Mouse (Mus musculus): ENCODE results near the gene Jdp2. TPM values are rescaled to one million over a fixed set of nuclear protein-coding genes. Genes with fewer than 3 reads are reported as not detected.

Jdp2 gene
- polyA plus RNA-seq, 1 experiment from 2014 or later: 0.24 TPM

GRCm38 (mm10) chr12:85594390-85594789 is 4.4 kb upstream of the Jdp2 start:
- no peaks in the 10 kb centered on the region for H3K36me3 ChIP-seq (ENCODE audit: control insufficient read depth, insufficient read depth, low read length)
- H3K9me3 ChIP-seq (replicated peaks; ENCODE audit: control insufficient read depth, low read length): no peaks in the 10 kb centered on the region
- ATAC-seq: no peak
- DNase-seq (ENCODE audit: low spot score): no peak
- H3K4me1 ChIP-seq (ENCODE audit: control insufficient read depth, insufficient read depth, low read length): no peaks in the 10 kb centered on the region
- no peak overlapping the region for H3K4me3 ChIP-seq (ENCODE audit: low read depth, low read length)
- no peak overlapping the region for H3K27ac ChIP-seq (ENCODE audit: low read depth, low read length)
- 0 out of 2 replicates have a peak, but pooled peaks cover 4% of the 10 kb centered on the region for H3K27me3 ChIP-seq (replicated peaks; ENCODE audit: control insufficient read depth, insufficient read depth, low read length)
- H3K4me2 ChIP-seq (ENCODE audit: low read length): no peak overlapping the region
- 91% methylated on average over 2 of the region's 2 CpGs for WGBS
- no peak overlapping the region for H3K9ac ChIP-seq (ENCODE audit: low read length)

- no peak for ATAC-seq
- H3K36me3 ChIP-seq (ENCODE audit: control insufficient read depth, insufficient read depth, low read length): no peaks in the 10 kb centered on the region
- peak overlapping the region; percentile 90 for H3K4me2 ChIP-seq (ENCODE audit: low read length)
- H3K27me3 ChIP-seq (replicated peaks; ENCODE audit: control insufficient read depth, insufficient read depth, low read length): 0 out of 2 replicates have a peak, but pooled peaks cover 4% of the 10 kb centered on the region
- WGBS: 56% methylated on average over 11 of the region's 11 CpGs
- H3K27ac ChIP-seq (ENCODE audit: low read depth, low read length): no peak overlapping the region
- no peak for DNase-seq (ENCODE audit: low spot score)
- peaks cover 6% of the 10 kb centered on the region; the same call in 1 of the 2 replicates for H3K4me1 ChIP-seq (ENCODE audit: control insufficient read depth, insufficient read depth, low read length)
- H3K9me3 ChIP-seq (replicated peaks; ENCODE audit: control insufficient read depth, low read length): no peaks in the 10 kb centered on the region
- peak overlapping the region; percentile 70 for H3K4me3 ChIP-seq (ENCODE audit: low read depth, low read length)
- H3K9ac ChIP-seq (ENCODE audit: low read length): peak overlapping the region; percentile 89
These were observed 774 bp upstream of the Jdp2 start for GRCm38 (mm10) chr12:85598053-85598452.

DNA sequence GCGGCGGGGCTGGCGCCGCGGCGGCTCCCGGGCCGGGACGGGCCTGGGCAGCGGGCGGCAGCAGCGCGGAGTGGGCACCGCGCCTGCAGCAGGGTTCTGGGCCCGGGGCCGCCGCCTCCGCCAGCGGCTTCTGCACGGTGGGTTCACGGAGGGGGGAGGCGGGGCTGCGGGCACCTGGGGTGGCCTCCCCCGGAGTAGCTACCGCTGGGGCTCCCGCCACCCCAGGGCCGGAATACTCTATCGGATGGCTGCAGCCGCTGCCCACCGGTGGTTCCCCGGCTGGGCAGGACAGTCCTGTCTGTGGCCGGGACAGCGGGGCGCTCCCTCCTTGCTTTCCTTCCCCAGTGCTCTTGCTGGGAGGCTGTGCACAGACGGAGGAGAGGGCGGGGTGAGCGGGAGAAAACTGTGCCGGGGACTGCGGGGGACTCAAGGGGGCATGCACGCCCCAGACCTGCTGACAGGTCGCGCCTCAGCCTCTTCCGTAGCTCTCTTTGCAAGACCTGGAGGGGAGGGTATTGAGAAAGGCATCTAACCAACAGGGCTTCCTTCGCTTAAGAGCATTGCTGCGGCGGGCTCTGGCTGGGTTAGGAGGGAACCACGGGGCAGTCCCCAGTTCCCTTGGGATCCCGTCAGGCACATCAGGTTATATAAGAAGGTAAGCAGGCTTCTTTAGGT is 788 bp downstream of the Jdp2 start:
- Histone ChIP-seq H3K4me2 (ENCODE audit: low read length) (peak overlapping the region; percentile 90), H3K27ac (ENCODE audit: low read depth, low read length) (peak overlapping the region; percentile 77), H3K9me3 (replicated peaks; ENCODE audit: control insufficient read depth, low read length) (no peaks in the 10 kb centered on the region), H3K4me3 (ENCODE audit: low read depth, low read length) (peak overlapping the region; percentile 70), H3K27me3 (replicated peaks; ENCODE audit: control insufficient read depth, insufficient read depth, low read length) (0 out of 2 replicates have a peak, but pooled peaks cover 4% of the 10 kb centered on the region), H3K4me1 (ENCODE audit: control insufficient read depth, insufficient read depth, low read length) (peaks cover 6% of the 10 kb centered on the region; the same call in 1 of the 2 replicates), H3K9ac (ENCODE audit: low read length) (peak overlapping the region; percentile 89), H3K36me3 (ENCODE audit: control insufficient read depth, insufficient read depth, low read length) (no peaks in the 10 kb centered on the region)
- peak; percentile 34 for DNase-seq (ENCODE audit: low spot score)
- WGBS: 2% methylated on average over 22 of the region's 49 CpGs
- ATAC-seq: peak; percentile 70

- H3K4me3 ChIP-seq (ENCODE audit: low read depth, low read length): no peak overlapping the region
- 45% methylated on average over 7 of the region's 7 CpGs for WGBS
- no peaks in the 10 kb centered on the region for H3K36me3 ChIP-seq (ENCODE audit: control insufficient read depth, insufficient read depth, low read length)
- H3K27me3 ChIP-seq (replicated peaks; ENCODE audit: control insufficient read depth, insufficient read depth, low read length): 0 out of 2 replicates have a peak, but pooled peaks cover 4% of the 10 kb centered on the region
- no peaks in the 10 kb centered on the region for H3K9me3 ChIP-seq (replicated peaks; ENCODE audit: control insufficient read depth, low read length)
- H3K4me2 ChIP-seq (ENCODE audit: low read length): peak overlapping the region; percentile 90; the same call in 1 of the 2 replicates
- DNase-seq (ENCODE audit: low spot score) (no peak), ATAC-seq (no peak)
- H3K4me1 ChIP-seq (ENCODE audit: control insufficient read depth, insufficient read depth, low read length): peaks cover 6% of the 10 kb centered on the region; the same call in 1 of the 2 replicates
- H3K27ac ChIP-seq (ENCODE audit: low read depth, low read length): no peak overlapping the region
- H3K9ac ChIP-seq (ENCODE audit: low read length): no peak overlapping the region
These were observed 1.8 kb downstream of the Jdp2 start for GRCm38 (mm10) chr12:85600637-85601036.

DNA sequence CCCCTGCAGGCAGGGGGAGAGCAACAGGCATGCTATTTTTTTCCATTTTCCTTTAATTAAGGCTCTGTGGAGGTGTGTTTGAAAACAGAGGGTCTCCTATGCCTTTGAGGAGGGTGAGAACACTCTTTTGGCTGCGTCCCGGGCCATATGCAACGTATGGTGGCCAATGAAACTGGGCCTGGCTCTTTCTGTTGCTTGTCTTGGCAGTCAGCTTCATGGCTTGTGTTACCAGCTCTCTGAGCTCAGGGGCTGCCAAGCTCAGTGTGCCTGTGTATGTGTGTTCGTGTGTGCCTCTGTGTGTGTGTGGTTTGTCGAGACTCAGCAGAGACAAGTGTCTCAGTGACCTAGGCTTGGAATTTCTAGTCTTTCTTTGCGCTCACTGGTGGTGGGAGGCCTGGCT is 2.7 kb downstream of the Jdp2 start:
- Histone ChIP-seq H3K4me2 (ENCODE audit: low read length) (no peak overlapping the region), H3K9ac (ENCODE audit: low read length) (no peak overlapping the region), H3K4me1 (ENCODE audit: control insufficient read depth, insufficient read depth, low read length) (peaks cover 6% of the 10 kb centered on the region; the same call in 1 of the 2 replicates), H3K27ac (ENCODE audit: low read depth, low read length) (no peak overlapping the region), H3K4me3 (ENCODE audit: low read depth, low read length) (no peak overlapping the region), H3K36me3 (ENCODE audit: control insufficient read depth, insufficient read depth, low read length) (no peaks in the 10 kb centered on the region), H3K27me3 (replicated peaks; ENCODE audit: control insufficient read depth, insufficient read depth, low read length) (0 out of 2 replicates have a peak, but pooled peaks cover 4% of the 10 kb centered on the region), H3K9me3 (replicated peaks; ENCODE audit: control insufficient read depth, low read length) (no peaks in the 10 kb centered on the region)
- DNase-seq (ENCODE audit: low spot score): peak; percentile 69
- no peak for ATAC-seq
- WGBS: 74% methylated on average over 6 of the region's 6 CpGs

DNA sequence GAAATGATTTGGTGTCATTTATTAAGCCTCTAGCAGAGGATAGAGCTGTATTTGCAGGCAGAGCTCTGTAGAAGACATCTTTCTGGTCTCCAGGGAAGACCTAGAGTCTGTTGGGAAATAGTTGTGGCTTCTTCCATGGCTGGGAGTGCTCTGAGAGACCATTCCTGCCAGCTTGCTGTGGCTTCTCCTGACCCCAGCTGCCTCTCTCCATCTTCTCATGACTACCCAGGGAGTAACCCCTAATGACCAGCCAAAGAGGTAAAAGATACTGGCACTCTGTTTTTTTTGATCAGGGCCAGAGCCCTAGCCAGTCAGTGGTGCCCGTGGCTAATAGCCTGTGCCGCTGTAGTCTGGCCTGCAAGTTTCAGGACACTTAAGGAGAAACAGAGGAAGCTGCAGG is 3.3 kb downstream of the Jdp2 start:
- H3K4me3 ChIP-seq (ENCODE audit: low read depth, low read length): no peak overlapping the region
- no peak overlapping the region for H3K9ac ChIP-seq (ENCODE audit: low read length)
- H3K27me3 ChIP-seq (replicated peaks; ENCODE audit: control insufficient read depth, insufficient read depth, low read length): 0 out of 2 replicates have a peak, but pooled peaks cover 4% of the 10 kb centered on the region
- ATAC-seq (no peak), DNase-seq (ENCODE audit: low spot score) (no peak)
- H3K27ac ChIP-seq (ENCODE audit: low read depth, low read length): no peak overlapping the region
- WGBS: 96% methylated on average over 2 of the region's 2 CpGs
- no peaks in the 10 kb centered on the region for H3K9me3 ChIP-seq (replicated peaks; ENCODE audit: control insufficient read depth, low read length)
- no peaks in the 10 kb centered on the region for H3K36me3 ChIP-seq (ENCODE audit: control insufficient read depth, insufficient read depth, low read length)
- H3K4me1 ChIP-seq (ENCODE audit: control insufficient read depth, insufficient read depth, low read length): peaks cover 6% of the 10 kb centered on the region; the same call in 1 of the 2 replicates
- H3K4me2 ChIP-seq (ENCODE audit: low read length): no peak overlapping the region

DNA sequence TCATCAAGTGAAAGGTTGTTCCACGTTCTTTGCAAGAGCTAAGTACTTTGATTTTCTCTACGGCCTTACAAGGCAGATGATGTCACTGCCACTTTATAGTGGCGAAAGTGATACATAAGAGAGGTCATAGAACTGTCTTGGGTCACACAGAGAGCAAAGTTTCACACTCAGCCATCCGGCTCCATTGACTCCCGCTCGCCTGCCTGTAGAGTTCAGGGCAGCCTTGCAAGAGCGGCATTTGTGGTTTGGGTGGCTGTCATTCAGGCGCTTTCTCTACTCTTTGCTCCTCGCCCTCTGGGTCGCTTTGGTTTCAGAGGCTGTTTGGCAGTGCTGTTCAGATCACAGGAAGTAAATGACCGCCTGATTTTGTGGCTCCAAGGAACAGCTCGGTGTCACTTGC is 4.0 kb downstream of the Jdp2 start:
- DNase-seq (ENCODE audit: low spot score): no peak
- H3K4me1 ChIP-seq (ENCODE audit: control insufficient read depth, insufficient read depth, low read length): peaks cover 6% of the 10 kb centered on the region; the same call in 1 of the 2 replicates

DNA sequence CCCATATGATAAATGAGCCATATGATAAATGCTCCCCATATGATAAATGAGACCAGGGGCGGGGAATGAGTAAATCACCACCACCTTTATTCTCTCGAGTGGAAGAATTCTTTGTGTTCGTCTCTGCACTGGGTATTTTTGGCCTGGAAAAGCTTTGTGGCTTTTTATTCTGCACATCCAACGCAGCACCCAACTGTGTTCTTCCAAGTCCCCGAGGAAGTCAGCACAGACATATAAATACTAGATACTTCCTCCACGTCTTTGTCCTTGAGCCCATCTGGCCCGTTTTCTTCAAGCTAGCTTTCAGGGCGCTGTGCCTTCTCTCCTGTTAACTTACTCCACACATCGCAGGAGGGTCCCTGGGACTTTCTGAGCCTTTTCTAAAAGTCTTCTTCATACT is 4.9 kb downstream of the Jdp2 start:
- DNase-seq (ENCODE audit: low spot score) (no peak), ATAC-seq (no peak)
- Histone ChIP-seq H3K4me3 (ENCODE audit: low read depth, low read length) (no peak overlapping the region), H3K4me2 (ENCODE audit: low read length) (no peak overlapping the region), H3K27ac (ENCODE audit: low read depth, low read length) (no peak overlapping the region), H3K9me3 (replicated peaks; ENCODE audit: control insufficient read depth, low read length) (no peaks in the 10 kb centered on the region), H3K9ac (ENCODE audit: low read length) (no peak overlapping the region), H3K36me3 (ENCODE audit: control insufficient read depth, insufficient read depth, low read length) (no peaks in the 10 kb centered on the region), H3K4me1 (ENCODE audit: control insufficient read depth, insufficient read depth, low read length) (peaks cover 6% of the 10 kb centered on the region; the same call in 1 of the 2 replicates), H3K27me3 (replicated peaks; ENCODE audit: control insufficient read depth, insufficient read depth, low read length) (no peaks in the 10 kb centered on the region)
- 73% methylated on average over 9 of the region's 9 CpGs for WGBS

More for the DNA sequence above, 4.0 kb downstream of the Jdp2 start:
- ATAC-seq: no peak
- no peaks in the 10 kb centered on the region for H3K36me3 ChIP-seq (ENCODE audit: control insufficient read depth, insufficient read depth, low read length)
- no peaks in the 10 kb centered on the region for H3K27me3 ChIP-seq (replicated peaks; ENCODE audit: control insufficient read depth, insufficient read depth, low read length)
- no peak overlapping the region for H3K27ac ChIP-seq (ENCODE audit: low read depth, low read length)
- H3K9me3 ChIP-seq (replicated peaks; ENCODE audit: control insufficient read depth, low read length): no peaks in the 10 kb centered on the region
- 91% methylated on average over 12 of the region's 12 CpGs for WGBS
- no peak overlapping the region for H3K4me2 ChIP-seq (ENCODE audit: low read length)
- no peak overlapping the region for H3K9ac ChIP-seq (ENCODE audit: low read length)
- H3K4me3 ChIP-seq (ENCODE audit: low read depth, low read length): no peak overlapping the region

DNA sequence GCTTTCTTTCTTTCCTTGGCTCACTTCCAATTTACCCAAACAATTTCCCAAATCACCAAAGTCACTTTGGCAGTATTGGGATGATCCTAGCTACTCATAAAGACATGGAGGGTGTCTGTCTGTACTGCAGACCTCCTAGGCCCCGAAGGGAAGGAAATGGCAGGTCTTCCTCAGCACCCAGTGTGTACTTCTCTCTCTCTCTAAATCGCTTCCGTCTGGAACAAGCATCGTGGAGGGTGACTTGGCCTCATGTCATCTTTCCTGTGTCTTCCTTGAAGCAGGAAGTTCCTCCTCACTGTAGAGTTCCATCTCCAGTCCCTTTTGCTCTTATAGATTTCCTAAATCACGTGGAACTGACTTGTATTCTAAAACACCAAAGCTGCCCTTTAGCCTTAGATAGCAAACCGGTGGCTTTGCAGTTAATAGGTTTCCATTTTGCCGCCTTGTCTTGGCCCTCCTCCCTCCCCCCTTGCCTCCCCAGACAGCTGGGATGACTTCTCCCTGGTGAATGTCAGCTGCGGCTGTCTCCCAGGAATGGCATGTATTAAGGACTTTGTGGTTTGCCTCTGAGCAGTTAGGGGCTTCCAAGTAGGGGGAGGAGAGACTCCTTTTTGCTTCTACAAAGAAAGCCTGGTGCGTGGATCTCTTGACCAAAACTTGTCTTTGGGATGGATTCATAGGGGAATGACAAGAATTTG is 5.6 kb downstream of the Jdp2 start:
- H3K9me3 ChIP-seq (replicated peaks; ENCODE audit: control insufficient read depth, low read length): no peaks in the 10 kb centered on the region
- no peak for DNase-seq (ENCODE audit: low spot score)
- H3K4me1 ChIP-seq (ENCODE audit: control insufficient read depth, insufficient read depth, low read length): peaks cover 6% of the 10 kb centered on the region; the same call in 1 of the 2 replicates
- H3K9ac ChIP-seq (ENCODE audit: low read length): no peak overlapping the region
- no peak overlapping the region for H3K4me2 ChIP-seq (ENCODE audit: low read length)
- no peak overlapping the region for H3K4me3 ChIP-seq (ENCODE audit: low read depth, low read length)
- no peaks in the 10 kb centered on the region for H3K36me3 ChIP-seq (ENCODE audit: control insufficient read depth, insufficient read depth, low read length)
- ATAC-seq: no peak
- H3K27ac ChIP-seq (ENCODE audit: low read depth, low read length): no peak overlapping the region
- 84% methylated on average over 9 of the region's 9 CpGs for WGBS
- no peaks in the 10 kb centered on the region for H3K27me3 ChIP-seq (replicated peaks; ENCODE audit: control insufficient read depth, insufficient read depth, low read length)
